Mouse (Mus musculus): ENCODE data around the gene Trim38. TPM values are rescaled to one million over a fixed set of nuclear protein-coding genes. Genes with fewer than 3 reads are reported as not detected.
A peak's percentile ranks its signal among the peaks of the same experiment; 100 is the strongest.
"Not testable (repeated sequence)": the region's sequence is repeated elsewhere in the genome, so short reads cannot be mapped to it uniquely, and the experiment has no call there.

The Trim38 gene
- polyA plus RNA-seq, 1 experiment from 2014 or later: 0.09 TPM

DNA sequence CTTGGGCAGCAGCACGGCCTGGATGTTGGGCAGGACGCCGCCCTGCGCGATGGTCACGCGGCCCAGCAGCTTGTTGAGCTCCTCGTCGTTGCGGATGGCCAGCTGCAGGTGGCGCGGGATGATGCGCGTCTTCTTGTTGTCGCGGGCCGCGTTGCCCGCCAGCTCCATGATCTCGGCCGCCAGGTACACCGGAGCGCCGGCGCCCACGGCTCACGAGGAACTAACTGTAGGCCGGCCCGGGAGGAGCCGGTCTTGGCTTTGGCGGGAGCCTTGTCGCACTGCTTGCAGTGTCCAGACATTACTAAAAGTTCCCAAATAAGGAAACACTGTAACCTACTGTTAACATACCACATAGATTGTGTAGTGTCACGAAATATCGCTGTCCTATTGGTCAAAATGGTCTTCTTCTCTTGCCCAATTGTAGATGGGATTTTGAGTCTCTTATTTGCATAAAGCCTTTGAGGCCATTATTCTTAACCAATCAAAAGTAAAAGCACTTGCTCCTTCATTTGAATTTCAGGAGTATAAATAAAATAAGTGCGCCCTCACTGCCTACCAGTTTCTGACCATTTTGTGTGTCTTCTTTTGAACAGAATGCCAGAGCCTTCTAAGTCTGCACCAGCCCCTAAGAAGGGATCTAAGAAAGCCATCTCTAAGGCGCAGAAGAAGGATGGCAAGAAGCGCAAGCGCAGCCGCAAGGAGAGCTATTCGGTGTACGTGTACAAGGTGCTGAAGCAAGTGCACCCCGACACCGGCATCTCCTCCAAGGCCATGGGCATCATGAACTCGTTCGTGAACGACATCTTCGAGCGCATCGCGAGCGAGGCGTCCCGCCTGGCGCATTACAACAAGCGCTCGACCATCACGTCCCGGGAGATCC is 23.3 kb upstream of the Trim38 start, which contains the start of gene Hist1h2bb:
Gene Hist1h2bb (plus strand): TSS at position 534 of the 880 bp plus-strand sequence.
- peak; percentile 77 for ATAC-seq (ENCODE audit: extremely low read depth, insufficient number of reproducible peaks, low FRiP score, low TSS enrichment)
- under 1% methylated on average over 45 of the region's 58 CpGs for WGBS

DNA sequence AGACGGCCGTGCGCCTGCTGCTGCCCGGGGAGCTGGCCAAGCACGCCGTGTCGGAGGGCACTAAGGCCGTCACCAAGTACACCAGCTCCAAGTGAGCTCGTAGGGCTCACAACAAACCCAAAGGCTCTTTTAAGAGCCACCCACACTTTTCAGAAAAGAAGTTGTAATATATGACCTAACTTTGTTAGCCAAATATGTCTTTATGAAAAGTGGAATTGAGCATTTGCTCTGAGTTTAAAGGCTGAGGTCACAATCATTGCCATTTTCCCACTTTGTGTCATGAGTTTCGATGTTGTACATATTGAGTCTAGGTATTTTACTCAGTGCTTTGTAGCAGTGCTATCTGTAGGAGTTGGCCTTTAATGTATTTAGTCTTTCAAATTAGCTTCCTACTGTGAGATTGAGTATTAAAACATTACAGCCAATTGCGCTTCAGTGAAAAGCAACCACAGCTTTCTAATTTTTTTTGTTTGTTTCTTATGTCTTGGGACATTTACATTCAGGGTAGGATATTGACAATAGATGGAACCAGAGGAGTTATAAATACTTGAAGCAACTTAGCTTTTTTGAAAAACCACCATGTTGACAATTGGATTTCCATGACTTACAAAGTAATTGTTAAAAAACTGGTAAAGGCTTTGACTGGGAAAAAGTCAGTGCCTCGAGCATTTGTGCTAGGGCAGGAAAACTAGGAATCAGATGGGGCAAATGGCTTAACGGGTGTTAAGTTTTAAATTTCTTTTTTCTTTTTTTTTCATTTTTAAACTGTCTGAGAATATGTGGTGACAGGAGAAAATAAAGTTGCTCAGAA is 22.4 kb upstream of the Trim38 start:
- WGBS: 6% methylated on average over 13 of the region's 13 CpGs
- Histone ChIP-seq H3K27me3 (replicated peaks) (no peaks in the 10 kb centered on the region), H3K27ac (replicated peaks) (peak overlapping the region; percentile 98), H3K9ac (peak overlapping the region; percentile 82), H3K4me2 (peak overlapping the region; percentile 70), H3K4me3 (peak overlapping the region; percentile 52), H3K4me1 (peaks cover 31% of the 10 kb centered on the region), H3K36me3 (no peaks in the 10 kb centered on the region), H3K9me3 (no peaks in the 10 kb centered on the region)
- no peak for ATAC-seq (ENCODE audit: extremely low read depth, insufficient number of reproducible peaks, low FRiP score, low TSS enrichment)

More for the DNA sequence above, 23.3 kb upstream of the Trim38 start, which contains the start of gene Hist1h2bb:
- H3K9me3 ChIP-seq; H3K36me3 ChIP-seq; H3K27me3 ChIP-seq (replicated peaks): not testable (repeated sequence)
- Histone ChIP-seq H3K4me1 (peaks cover 35% of the 10 kb centered on the region), H3K4me2 (peak within 1 kb of the TSS; percentile 70), H3K4me3 (peak within 1 kb of the TSS; percentile 52), H3K9ac (peak within 1 kb of the TSS; percentile 83), H3K27ac (replicated peaks) (peak within 1 kb of the TSS; percentile 98)

DNA sequence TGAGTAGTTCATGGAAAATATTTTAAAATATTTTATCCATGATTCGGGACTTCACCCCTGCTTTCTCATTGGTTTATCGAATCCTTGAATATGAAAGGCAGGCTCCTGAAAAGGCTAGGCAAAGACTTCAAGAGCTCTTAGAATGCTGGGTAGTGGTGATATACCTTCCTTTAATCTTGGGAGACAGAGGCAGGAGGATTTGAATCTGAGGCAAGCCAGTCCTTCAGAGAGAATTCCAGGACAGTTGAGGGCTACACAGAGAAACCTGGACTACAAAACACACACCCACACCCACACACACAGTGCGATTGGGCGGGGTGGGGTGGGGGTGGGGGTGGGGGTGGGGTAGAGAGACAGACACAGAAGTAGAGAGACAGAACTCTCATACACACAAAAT is 21.8 kb upstream of the Trim38 start:
- peaks cover 33% of the 10 kb centered on the region for H3K4me1 ChIP-seq
- no peak overlapping the region for H3K4me3 ChIP-seq
- no peaks in the 10 kb centered on the region for H3K27me3 ChIP-seq (replicated peaks)
- H3K36me3 ChIP-seq: no peaks in the 10 kb centered on the region
- H3K4me2 ChIP-seq: peak overlapping the region; percentile 70
- no peak for ATAC-seq (ENCODE audit: extremely low read depth, insufficient number of reproducible peaks, low FRiP score, low TSS enrichment)
- peak overlapping the region; percentile 98 for H3K27ac ChIP-seq (replicated peaks)
- peak overlapping the region; percentile 68 for H3K9ac ChIP-seq
- 9% methylated on average over 4 of the region's 4 CpGs for WGBS
- no peaks in the 10 kb centered on the region for H3K9me3 ChIP-seq

DNA sequence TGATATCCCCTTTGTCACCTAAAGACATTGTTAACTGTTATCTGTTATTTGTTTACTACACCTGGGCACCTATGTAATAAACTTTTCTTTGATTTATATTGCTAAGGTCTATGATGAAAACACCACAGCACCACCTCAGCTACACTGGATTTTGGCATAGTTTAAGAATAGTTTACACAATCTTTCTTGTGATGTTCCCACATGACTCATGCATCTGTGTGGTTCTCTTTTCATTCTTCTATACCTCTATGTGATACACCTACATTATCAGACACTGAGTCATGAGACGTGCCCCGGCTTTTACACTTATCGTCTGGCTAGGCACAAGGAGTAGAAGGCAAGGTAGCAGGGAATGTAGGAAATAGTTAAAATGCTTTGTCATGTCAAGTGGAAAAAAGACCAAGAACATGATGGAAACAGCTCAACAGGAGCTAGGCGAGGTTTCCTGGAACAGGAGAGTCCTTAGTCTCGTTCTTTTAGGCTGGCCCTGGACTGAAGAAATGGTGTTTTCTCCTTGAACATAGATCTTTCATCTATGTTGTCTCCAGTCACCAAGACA is 20.1 kb upstream of the Trim38 start:
- H3K9me3 ChIP-seq: no peaks in the 10 kb centered on the region
- H3K4me3 ChIP-seq: no peak overlapping the region
- no peaks in the 10 kb centered on the region for H3K27me3 ChIP-seq (replicated peaks)
- ATAC-seq (ENCODE audit: extremely low read depth, insufficient number of reproducible peaks, low FRiP score, low TSS enrichment): no peak
- no peak overlapping the region for H3K9ac ChIP-seq
- H3K4me2 ChIP-seq: no peak overlapping the region
- peak overlapping the region; percentile 70; the same call in 1 of the 2 replicates for H3K27ac ChIP-seq (replicated peaks)
- H3K36me3 ChIP-seq: no peaks in the 10 kb centered on the region
- WGBS: 82% methylated on average over 5 of the region's 5 CpGs
- peaks cover 27% of the 10 kb centered on the region for H3K4me1 ChIP-seq

DNA sequence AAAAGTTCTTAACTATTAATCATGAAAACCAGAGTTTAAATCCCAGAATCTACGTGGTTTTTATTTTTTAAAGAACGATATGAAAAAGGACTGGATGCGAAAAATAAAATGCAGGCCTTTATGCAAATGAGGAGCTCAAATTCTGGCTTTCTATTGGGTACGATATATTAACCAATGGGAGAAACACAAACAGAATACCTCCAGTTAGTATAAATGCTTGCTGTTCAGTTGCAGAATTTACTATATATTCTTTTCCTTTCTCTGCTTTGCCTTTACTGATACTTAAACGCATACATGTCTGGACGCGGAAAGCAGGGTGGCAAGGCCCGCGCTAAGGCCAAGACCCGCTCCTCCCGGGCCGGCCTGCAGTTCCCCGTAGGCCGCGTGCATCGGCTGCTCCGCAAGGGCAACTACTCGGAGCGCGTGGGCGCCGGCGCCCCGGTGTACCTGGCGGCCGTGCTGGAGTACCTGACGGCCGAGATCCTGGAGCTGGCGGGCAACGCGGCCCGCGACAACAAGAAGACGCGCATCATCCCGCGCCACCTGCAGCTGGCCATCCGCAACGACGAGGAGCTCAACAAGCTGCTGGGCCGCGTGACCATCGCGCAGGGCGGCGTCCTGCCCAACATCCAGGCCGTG is 18.8 kb upstream of the Trim38 start, which contains the start of gene Hist1h2ab:
Gene Hist1h2ab (plus strand): TSS at position 288 of the 639 bp plus-strand sequence.
- not testable (repeated sequence) for ATAC-seq (ENCODE audit: extremely low read depth, insufficient number of reproducible peaks, low FRiP score, low TSS enrichment); H3K9me3 ChIP-seq; H3K36me3 ChIP-seq; H3K27me3 ChIP-seq (replicated peaks)
- Histone ChIP-seq H3K27ac (replicated peaks) (peak within 1 kb of the TSS; percentile 95), H3K9ac (peak within 1 kb of the TSS; percentile 85), H3K4me2 (peak within 1 kb of the TSS; percentile 73), H3K4me3 (peak within 1 kb of the TSS; percentile 52), H3K4me1 (peaks cover 24% of the 10 kb centered on the region)
- 1% methylated on average over 29 of the region's 47 CpGs for WGBS

DNA sequence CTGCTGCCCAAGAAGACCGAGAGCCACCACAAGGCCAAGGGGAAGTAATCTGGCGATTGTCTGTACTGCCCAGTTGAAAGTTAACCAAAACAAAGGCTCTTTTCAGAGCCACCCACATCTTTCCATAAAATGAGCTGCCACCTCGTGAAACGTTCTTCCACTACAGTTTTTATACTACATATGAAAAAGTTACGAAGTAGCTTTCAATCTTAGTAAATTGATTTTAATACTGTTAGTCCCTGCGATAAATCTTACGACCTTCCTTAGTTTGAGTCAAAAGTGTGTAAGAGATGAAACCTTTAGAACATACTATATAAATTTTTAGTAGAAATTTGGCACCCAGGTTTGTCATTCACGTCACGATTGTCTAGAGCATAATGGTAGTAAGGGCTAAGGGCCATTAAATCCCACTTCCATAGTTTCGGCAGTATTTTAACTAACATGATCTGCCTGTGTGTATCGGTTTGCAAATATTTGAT is 18.2 kb upstream of the Trim38 start:
- H3K4me3 ChIP-seq: peak overlapping the region; percentile 52
- H3K27me3 ChIP-seq (replicated peaks): no peaks in the 10 kb centered on the region
- no peak for ATAC-seq (ENCODE audit: extremely low read depth, insufficient number of reproducible peaks, low FRiP score, low TSS enrichment)
- WGBS: 2% methylated on average over 11 of the region's 11 CpGs
- H3K9ac ChIP-seq: peak overlapping the region; percentile 85
- peaks cover 24% of the 10 kb centered on the region for H3K4me1 ChIP-seq
- H3K36me3 ChIP-seq: no peaks in the 10 kb centered on the region
- peak overlapping the region; percentile 95 for H3K27ac ChIP-seq (replicated peaks)
- H3K9me3 ChIP-seq: no peaks in the 10 kb centered on the region
- peak overlapping the region; percentile 73 for H3K4me2 ChIP-seq

DNA sequence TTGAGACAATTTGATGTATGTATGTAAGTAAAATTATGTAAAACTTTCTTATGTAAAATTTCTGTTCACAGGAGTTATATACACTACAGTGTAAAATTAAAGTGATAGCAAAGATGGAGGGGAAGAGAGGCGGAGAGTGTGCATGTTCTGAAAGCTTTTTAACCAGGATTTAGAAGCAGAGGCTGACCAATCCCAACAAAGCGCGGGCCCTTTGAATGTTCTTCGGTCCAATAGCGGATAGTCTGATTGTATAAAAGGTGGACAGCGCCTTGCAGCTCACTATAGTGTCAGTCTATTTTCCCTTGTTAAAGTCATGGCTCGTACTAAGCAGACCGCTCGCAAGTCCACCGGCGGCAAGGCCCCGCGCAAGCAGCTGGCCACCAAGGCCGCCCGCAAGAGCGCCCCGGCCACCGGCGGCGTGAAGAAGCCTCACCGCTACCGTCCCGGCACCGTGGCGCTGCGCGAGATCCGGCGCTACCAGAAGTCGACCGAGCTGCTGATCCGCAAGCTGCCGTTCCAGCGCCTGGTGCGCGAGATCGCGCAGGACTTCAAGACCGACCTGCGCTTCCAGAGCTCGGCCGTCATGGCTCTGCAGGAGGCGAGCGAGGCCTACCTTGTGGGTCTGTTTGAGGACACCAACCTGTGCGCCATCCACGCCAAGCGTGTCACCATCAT is 17.5 kb upstream of the Trim38 start, which contains the start of gene Hist1h3b:
Gene Hist1h3b (plus strand): TSS at position 201 of the 675 bp plus-strand sequence.
- peak within 1 kb of the TSS; percentile 95 for H3K27ac ChIP-seq (replicated peaks)
- H3K4me2 ChIP-seq: peak within 1 kb of the TSS; percentile 73
- not testable (repeated sequence) for H3K27me3 ChIP-seq (replicated peaks); H3K9me3 ChIP-seq; H3K36me3 ChIP-seq
- peak within 1 kb of the TSS; percentile 85 for H3K9ac ChIP-seq
- H3K4me3 ChIP-seq: peak within 1 kb of the TSS; percentile 52
- under 1% methylated on average over 21 of the region's 47 CpGs for WGBS
- peak; percentile 70 for ATAC-seq (ENCODE audit: extremely low read depth, insufficient number of reproducible peaks, low FRiP score, low TSS enrichment)
- peaks cover 22% of the 10 kb centered on the region for H3K4me1 ChIP-seq

DNA sequence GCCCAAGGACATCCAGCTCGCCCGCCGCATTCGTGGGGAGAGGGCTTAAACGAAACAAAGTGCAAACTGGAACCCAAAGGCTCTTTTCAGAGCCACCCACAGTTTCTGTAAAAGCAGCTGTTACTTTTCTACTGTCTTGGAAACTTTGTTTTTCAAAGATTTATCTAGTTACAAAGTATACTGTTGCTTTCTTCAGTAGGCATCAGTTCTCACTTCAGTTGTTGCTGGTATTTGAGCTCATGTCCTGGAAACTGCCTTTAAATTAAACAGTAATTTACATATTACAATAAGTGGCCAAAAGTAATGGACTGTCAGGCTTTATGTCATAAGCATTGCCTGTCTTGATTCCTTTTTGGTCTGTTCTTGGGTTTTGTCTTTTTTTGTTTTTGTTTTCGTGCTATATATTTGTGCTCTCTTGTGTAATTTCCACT is 17.0 kb upstream of the Trim38 start:
- peak overlapping the region; percentile 76 for H3K27ac ChIP-seq (replicated peaks)
- 7% methylated on average over 6 of the region's 6 CpGs for WGBS

DNA sequence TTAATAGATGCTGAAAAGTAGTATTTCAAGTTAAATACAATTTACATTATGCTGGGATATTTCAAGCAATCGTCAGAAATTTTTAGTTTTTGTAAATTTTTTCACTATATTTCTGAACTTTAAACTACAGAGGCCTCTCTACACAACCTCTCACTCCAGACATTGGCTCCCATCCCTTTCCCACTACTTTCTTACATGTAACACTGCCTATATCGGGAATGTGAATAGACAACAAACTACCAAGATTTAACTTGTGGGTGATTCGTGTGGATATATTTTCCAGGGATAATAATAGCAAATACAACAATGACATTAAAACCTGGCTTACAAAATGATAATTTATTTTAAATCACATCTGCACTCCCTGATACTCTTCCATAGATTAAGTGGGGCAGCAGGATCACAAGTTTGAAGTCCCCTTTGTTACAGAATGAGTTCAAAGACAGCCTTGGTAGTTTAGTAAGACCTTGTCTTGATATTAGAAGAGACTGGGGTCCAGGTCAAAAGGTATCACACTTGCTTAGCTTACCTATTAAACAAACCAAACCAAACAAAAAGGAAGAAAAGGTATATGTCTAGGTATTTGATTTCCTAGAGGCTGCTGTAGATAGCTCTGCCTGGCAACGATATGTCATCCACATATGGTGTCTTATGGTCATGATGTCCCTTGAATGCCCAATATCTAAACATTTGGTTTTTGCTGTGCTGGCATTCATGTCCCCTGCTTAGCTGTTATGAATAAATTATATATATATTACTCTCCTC is 16.2 kb upstream of the Trim38 start:
- H3K27ac ChIP-seq (replicated peaks): peak overlapping the region; percentile 2; the same call in 1 of the 2 replicates
- peak overlapping the region; percentile 73 for H3K4me2 ChIP-seq
- H3K4me1 ChIP-seq: peaks cover 16% of the 10 kb centered on the region
- H3K27me3 ChIP-seq (replicated peaks): no peaks in the 10 kb centered on the region
- no peaks in the 10 kb centered on the region for H3K36me3 ChIP-seq
- H3K9me3 ChIP-seq: no peaks in the 10 kb centered on the region
- WGBS: 59% methylated on average over 4 of the region's 4 CpGs
- peak overlapping the region; percentile 82 for H3K9ac ChIP-seq
- H3K4me3 ChIP-seq: peak overlapping the region; percentile 52
- no peak for ATAC-seq (ENCODE audit: extremely low read depth, insufficient number of reproducible peaks, low FRiP score, low TSS enrichment)

More for the DNA sequence above, 17.0 kb upstream of the Trim38 start:
- H3K9me3 ChIP-seq: no peaks in the 10 kb centered on the region
- H3K4me2 ChIP-seq: peak overlapping the region; percentile 73
- peak overlapping the region; percentile 52 for H3K4me3 ChIP-seq
- peaks cover 22% of the 10 kb centered on the region for H3K4me1 ChIP-seq
- no peak for ATAC-seq (ENCODE audit: extremely low read depth, insufficient number of reproducible peaks, low FRiP score, low TSS enrichment)
- no peaks in the 10 kb centered on the region for H3K36me3 ChIP-seq
- no peaks in the 10 kb centered on the region for H3K27me3 ChIP-seq (replicated peaks)
- peak overlapping the region; percentile 82 for H3K9ac ChIP-seq
